Mouse (Mus musculus) Muller cell, postnatal 12 days (primary cell): ENCODE data around the gene Scn5a.

Source experiments
- DNase-seq: peaks from one replicate; pipeline ENCODE4 v3.0.0-alpha.2; 2015; ENCODE audit errors: inconsistent ontology term

Scn5a gene

GRCm38 (mm10) chr9:119510902-119511301 is 67.9 kb downstream of the Scn5a start:
- peak; percentile 36 for DNase-seq

GRCm38 (mm10) chr9:119504981-119505658 is 73.7 kb downstream of the Scn5a start:
- DNase-seq, result no peak

- no peak for DNase-seq
These were observed 75.2 kb downstream of the Scn5a start for GRCm38 (mm10) chr9:119503613-119504012.

GRCm38 (mm10) chr9:119498885-119499284 is 79.9 kb downstream of the Scn5a start:
- DNase-seq, result no peak

GRCm38 (mm10) chr9:119498247-119498607 is 80.6 kb downstream of the Scn5a start:
- DNase-seq, result no peak

- DNase-seq, result no peak
These were observed 81.1 kb downstream of the Scn5a start for GRCm38 (mm10) chr9:119497546-119498246.

GRCm38 (mm10) chr9:119496960-119497359 is 81.9 kb downstream of the Scn5a start:
- DNase-seq, result no peak

- no peak for DNase-seq
These were observed 82.5 kb downstream of the Scn5a start for GRCm38 (mm10) chr9:119496354-119496753.

GRCm38 (mm10) chr9:119484868-119485267 is 93.9 kb downstream of the Scn5a start:
- DNase-seq, result no peak

GRCm38 (mm10) chr9:119484420-119484819 is 94.4 kb downstream of the Scn5a start:
- no peak for DNase-seq

GRCm38 (mm10) chr9:119483554-119484353 is 95.1 kb downstream of the Scn5a start:
- peak; percentile 81 for DNase-seq

- no peak for DNase-seq
These were observed 97.2 kb downstream of the Scn5a start for GRCm38 (mm10) chr9:119481612-119482011.

- peak; percentile 89 for DNase-seq
These were observed 99.5 kb downstream of the Scn5a start for GRCm38 (mm10) chr9:119479297-119479696.

- DNase-seq, result peak; percentile 93
These were observed 100.5 kb downstream of the Scn5a start for GRCm38 (mm10) chr9:119478345-119478744.

GRCm38 (mm10) chr9:119477754-119478153 is 101.1 kb downstream of the Scn5a start:
- DNase-seq, result no peak

- peak; percentile 62 for DNase-seq
These were observed 103.9 kb downstream of the Scn5a start for GRCm38 (mm10) chr9:119474717-119475611.

GRCm38 (mm10) chr9:119473608-119474164 is 105.1 kb downstream of the Scn5a start:
- DNase-seq, result peak; percentile 55

GRCm38 (mm10) chr9:119473011-119473410 is 105.8 kb downstream of the Scn5a start:
- no peak for DNase-seq

- DNase-seq, result no peak
These were observed 106.4 kb downstream of the Scn5a start for GRCm38 (mm10) chr9:119472412-119472918.

- no peak for DNase-seq
These were observed 109.0 kb downstream of the Scn5a start for GRCm38 (mm10) chr9:119469691-119470353.
